Mouse (Mus musculus): ENCODE measurements at regions not wholly inside any gene's neighbourhood (a gene's known extent, or its start where the extent isn't known, plus 50 kb on each side); places are given as distances from the start of the nearest gene placed in this dataset.

GRCm38 (mm10) chr15:93645950-93646349 lies 50.3 kb upstream of the Prickle1 start:
- no peak for DNase-seq (ENCODE audit: low spot score)

All from lung, postnatal 25 days (tissue).